Mouse (Mus musculus): ENCODE measurements at regions not wholly inside any gene's neighbourhood (a gene's known extent, or its start where the extent isn't known, plus 50 kb on each side); places are given as distances from the start of the nearest gene placed in this dataset.
A peak's percentile ranks its signal among the peaks of the same experiment; 100 is the strongest.

GRCm38 (mm10) chr4:79530968-79531620 is 1302.8 kb upstream of the Tyrp1 start:
- no peaks in the 10 kb centered on the region for H3K36me3 ChIP-seq
- H3K27ac ChIP-seq (replicated peaks): peak overlapping the region; percentile 51; the same call in 1 of the 2 replicates

GRCm38 (mm10) chr4:79531769-79532168 is 1302.2 kb upstream of the Tyrp1 start:
- H3K4me1 ChIP-seq: peaks cover 3% of the 10 kb centered on the region; the same call in 1 of the 2 replicates
- no peaks in the 10 kb centered on the region for H3K27me3 ChIP-seq (replicated peaks)
- H3K9me3 ChIP-seq (replicated peaks): no peaks in the 10 kb centered on the region
- no peak overlapping the region for H3K9ac ChIP-seq (replicated peaks)
- WGBS: 64% methylated on average over 2 of the region's 2 CpGs
- peak; percentile 38; the same call in 1 of the 2 replicates for ATAC-seq (ENCODE audit: low FRiP score)
- H3K4me2 ChIP-seq: no peak overlapping the region
- H3K4me3 ChIP-seq (replicated peaks): no peak overlapping the region
- H3K27ac ChIP-seq (replicated peaks): no peak overlapping the region
- H3K36me3 ChIP-seq: no peaks in the 10 kb centered on the region

More at GRCm38 (mm10) chr4:79530968-79531620, 1302.8 kb upstream of the Tyrp1 start:
- 58% methylated on average over 6 of the region's 6 CpGs for WGBS
- Histone ChIP-seq H3K4me3 (replicated peaks) (no peak overlapping the region), H3K27me3 (replicated peaks) (no peaks in the 10 kb centered on the region), H3K4me1 (peaks cover 3% of the 10 kb centered on the region; the same call in 1 of the 2 replicates), H3K9ac (replicated peaks) (no peak overlapping the region), H3K9me3 (replicated peaks) (no peaks in the 10 kb centered on the region), H3K4me2 (no peak overlapping the region)
- ATAC-seq (ENCODE audit: low FRiP score): peak; percentile 38; the same call in 1 of the 2 replicates

- peak; percentile 94 for ATAC-seq (ENCODE audit: low FRiP score)
- H3K27me3 ChIP-seq (replicated peaks): no peaks in the 10 kb centered on the region
- H3K4me1 ChIP-seq: peaks cover 3% of the 10 kb centered on the region; the same call in 1 of the 2 replicates
- H3K27ac ChIP-seq (replicated peaks): peak overlapping the region; percentile 63
- 39% methylated on average over 3 of the region's 3 CpGs for WGBS
- no peak overlapping the region for H3K9ac ChIP-seq (replicated peaks)
- no peak overlapping the region for H3K4me2 ChIP-seq
- no peak overlapping the region for H3K4me3 ChIP-seq (replicated peaks)
- H3K9me3 ChIP-seq (replicated peaks): no peaks in the 10 kb centered on the region
- no peaks in the 10 kb centered on the region for H3K36me3 ChIP-seq
Measured at GRCm38 (mm10) chr4:79532420-79533066, 1301.4 kb upstream of the Tyrp1 start.

- no peak overlapping the region for H3K9ac ChIP-seq (replicated peaks)
- no peaks in the 10 kb centered on the region for H3K36me3 ChIP-seq
- no peak overlapping the region for H3K4me2 ChIP-seq
- 81% methylated on average over 4 of the region's 4 CpGs for WGBS
- no peak for ATAC-seq (ENCODE audit: low FRiP score)
- H3K4me1 ChIP-seq: no peaks in the 10 kb centered on the region
- no peak overlapping the region for H3K27ac ChIP-seq (replicated peaks)
- H3K4me3 ChIP-seq (replicated peaks): no peak overlapping the region
- H3K9me3 ChIP-seq (replicated peaks): no peaks in the 10 kb centered on the region
- H3K27me3 ChIP-seq (replicated peaks): no peaks in the 10 kb centered on the region
Measured at GRCm38 (mm10) chr4:79545461-79545860, 1288.5 kb upstream of the Tyrp1 start.

Data from neural tube, embryonic 15.5 days (tissue).